Mouse (Mus musculus) brain, adult 10 weeks (tissue): ENCODE data around the gene Rmnd1. TPM values are rescaled to one million over a fixed set of nuclear protein-coding genes. Genes with fewer than 3 reads are reported as not detected.

Source experiments
- polyA plus RNA-seq: library from polyadenylated mRNA; stranded (reverse); fragments of 350-450 nt; fragmentation: Illumina TruSeq; extraction: RNeasy Lipid Tissue Mini Kit (QIAGEN cat#74804); gene quantifications from one replicate; pipeline ENCODE4 v1.2.3, GENCODE M21; 2015; ENCODE audit warnings: low read depth, low replicate concordance

Rmnd1 gene
- polyA plus RNA-seq = 68.7 TPM

DNA sequence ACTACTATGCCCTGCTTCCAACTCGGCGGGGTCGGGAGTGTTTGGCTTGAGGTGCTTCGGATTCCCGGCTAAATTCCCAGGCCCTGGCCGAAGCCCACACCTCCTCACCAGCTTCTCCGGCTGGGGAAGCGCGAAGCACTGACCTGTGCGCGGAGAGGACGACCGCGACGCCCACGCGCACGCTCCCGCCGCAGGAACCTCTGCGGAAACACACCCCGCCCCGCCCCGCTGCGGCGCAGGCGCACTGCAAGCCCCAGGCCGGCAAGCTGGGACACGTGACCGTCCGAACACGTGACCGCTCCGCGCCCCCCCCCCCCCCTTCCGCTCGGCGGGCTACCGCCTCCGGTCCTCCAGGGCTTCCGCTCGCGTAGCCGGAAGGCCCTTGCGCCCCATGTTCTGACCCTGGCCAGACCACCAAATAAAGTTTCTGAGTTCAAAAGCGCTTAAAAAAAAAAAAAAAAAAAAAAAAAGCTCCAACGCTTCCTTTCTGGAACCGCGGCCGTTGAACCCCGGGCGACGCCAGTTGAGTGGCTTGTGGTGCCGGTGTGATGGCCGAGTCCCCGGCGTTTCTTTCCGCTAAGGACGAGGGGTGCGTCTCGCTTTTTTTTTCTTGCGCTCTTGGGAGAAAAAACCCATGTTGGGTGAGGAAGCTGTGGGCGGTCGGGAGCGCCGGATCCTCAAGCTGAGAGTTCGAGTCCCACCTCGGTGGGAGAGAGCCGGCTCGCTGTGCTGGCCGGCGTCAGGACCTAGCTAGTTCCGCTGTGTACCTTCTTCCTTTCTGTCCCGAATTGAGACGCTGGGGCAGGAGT lies at the start of gene Rmnd1, which contains the start of gene Armt1:
TSS of gene Rmnd1 (minus strand) at position 266 of the 809 bp plus-strand sequence.
TSS of gene Armt1 (plus strand) at position 345 of the 809 bp plus-strand sequence.

DNA sequence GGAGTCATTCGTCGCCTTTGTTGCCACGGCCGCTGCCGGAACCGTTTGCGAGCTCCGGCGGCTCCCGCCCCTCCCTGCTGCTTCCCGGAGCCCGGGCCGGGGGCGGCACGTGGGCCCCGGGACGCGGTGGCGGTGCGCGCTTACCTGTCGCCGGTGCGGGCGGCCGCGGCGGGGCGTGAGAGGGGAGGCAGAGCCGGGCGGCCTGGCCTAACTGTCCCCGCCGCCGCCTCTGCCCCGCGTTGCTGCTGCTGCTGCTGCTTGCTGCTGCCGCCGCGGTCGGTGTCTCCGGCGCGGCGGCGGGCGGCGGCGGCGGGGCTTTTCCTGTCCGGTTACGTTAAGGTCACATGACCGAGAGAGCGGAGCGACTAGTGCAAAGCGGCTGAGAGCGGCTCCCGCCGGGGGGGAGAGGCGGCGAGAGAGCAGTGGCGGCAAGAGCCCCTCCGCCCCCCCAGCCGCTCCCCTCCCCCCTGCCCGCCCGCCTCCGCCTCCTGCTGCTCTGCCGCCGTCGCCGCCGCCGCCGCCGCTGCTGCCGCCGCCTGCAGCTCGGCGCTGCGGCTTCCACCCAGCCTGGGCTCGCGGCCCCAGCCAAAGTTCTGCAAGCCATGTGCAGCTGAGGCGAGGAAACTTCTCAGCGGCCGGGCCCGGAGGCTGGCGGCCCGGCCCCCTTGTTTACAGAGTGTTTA lies 44.3 kb downstream of the Rmnd1 start, which contains the start of gene Zbtb2:
TSS of gene Zbtb2 (minus strand) at position 408 of the 683 bp plus-strand sequence.

Other genes starting within 250 kb of the Rmnd1 start
- gene Akap12, start 166.0 kb downstream of the Rmnd1 start, polyA plus RNA-seq = 12.3 TPM
- 8.6 TPM for gene Zbtb2, start 44.3 kb downstream of the Rmnd1 start, polyA plus RNA-seq
- gene Armt1, start 79 bp upstream of the Rmnd1 start, polyA plus RNA-seq = 28.6 TPM
- gene Ccdc170, start 50.1 kb upstream of the Rmnd1 start, polyA plus RNA-seq = 0.74 TPM
- 1.9 TPM for gene Esr1, start 179.2 kb upstream of the Rmnd1 start, polyA plus RNA-seq